Mouse (Mus musculus) intestine, embryonic 15.5 days (tissue): ENCODE measurements around the gene Atf6b. TPM values are rescaled to one million over a fixed set of nuclear protein-coding genes. Genes with fewer than 3 reads are reported as not detected.

ENCODE experiments used
- ATAC-seq: fragments of 200-750 bp; cut with Nextera tagmentation; 2 replicates; pipeline ENCODE4 v1.8.0; 2017; ENCODE audit warnings: moderate TSS enrichment, moderate library complexity
- H3K27ac ChIP-seq: fragments of 300-500 bp; sonication (generic); 2 replicates; pipeline ENCODE4 v1.5.1; 2015; ENCODE audit warnings: mild to moderate bottlenecking, inconsistent platforms
- H3K27me3 ChIP-seq: fragments of 300-500 bp; sonication (generic); replicated peaks from 2 replicates; pipeline ENCODE4 v1.6.1; 2015; ENCODE audit warnings: inconsistent platforms
- H3K36me3 ChIP-seq: fragments of 300-500 bp; sonication (generic); 2 replicates; pipeline ENCODE4 v1.6.1; 2015; ENCODE audit warnings: inconsistent platforms
- H3K4me1 ChIP-seq: fragments of 300-500 bp; sonication (generic); replicated peaks from 2 replicates; pipeline ENCODE4 v1.6.1; 2015; ENCODE audit warnings: inconsistent platforms
- H3K4me2 ChIP-seq: fragments of 300-500 bp; sonication (generic); replicated peaks from 2 replicates; pipeline ENCODE4 v1.6.1; 2015; ENCODE audit warnings: mild to moderate bottlenecking, inconsistent platforms
- H3K4me3 ChIP-seq: fragments of 300-500 bp; sonication (generic); replicated peaks from 2 replicates; pipeline ENCODE4 v1.5.1; 2015; ENCODE audit warnings: inconsistent platforms
- H3K9ac ChIP-seq: fragments of 300-500 bp; sonication (generic); 2 replicates; pipeline ENCODE4 v1.6.1; 2015; ENCODE audit warnings: inconsistent platforms
- H3K9me3 ChIP-seq: fragments of 300-500 bp; sonication (generic); 2 replicates; pipeline ENCODE4 v1.6.1; 2016; ENCODE audit warnings: inconsistent platforms
- WGBS: fragments of 180-500 bp; shearing (Covaris S2); methylation state at CpG from one replicate; pipeline ENCODE4 v1.1.7; 2015; 5-methylcytosine and 5-hydroxymethylcytosine counted together
- polyA plus RNA-seq: library from polyadenylated mRNA; unstranded; fragments of >200 nt; fragmentation: Nextera tagmentation; extraction: Ambion mirVana; gene quantifications from 2 replicates; pipeline ENCODE4 v1.2.1, GENCODE M21; 2015

Atf6b gene
- polyA plus RNA-seq, 1 experiment from 2014 or later: 68.2 TPM

- Histone ChIP-seq H3K9ac (no peak overlapping the region), H3K27ac (no peak overlapping the region), H3K36me3 (peaks cover 6% of the 10 kb centered on the region), H3K9me3 (no peaks in the 10 kb centered on the region), H3K4me1 (peaks cover 26% of the 10 kb centered on the region), H3K27me3 (no peaks in the 10 kb centered on the region), H3K4me2 (no peak overlapping the region), H3K4me3 (no peak overlapping the region)
- ATAC-seq: no peak
- 64% methylated on average over 9 of the region's 9 CpGs for WGBS
Measured at GRCm38 (mm10) chr17:34653746-34654285, 6.9 kb downstream of the Atf6b start.

- Histone ChIP-seq H3K36me3 (peaks cover 6% of the 10 kb centered on the region), H3K4me2 (no peak overlapping the region), H3K9me3 (no peaks in the 10 kb centered on the region), H3K27me3 (peaks cover 3% of the 10 kb centered on the region; the same call in 1 of the 2 replicates), H3K27ac (peak overlapping the region; percentile 44; the same call in 1 of the 2 replicates), H3K4me1 (peaks cover 28% of the 10 kb centered on the region), H3K4me3 (no peak overlapping the region), H3K9ac (no peak overlapping the region)
- no peak for ATAC-seq
- WGBS: 92% methylated on average over 13 of the region's 13 CpGs
Measured at GRCm38 (mm10) chr17:34654392-34654791, 7.4 kb downstream of the Atf6b start.

GRCm38 (mm10) chr17:34655160-34655559 is 8.2 kb downstream of the Atf6b start:
- Histone ChIP-seq H3K36me3 (peaks cover 4% of the 10 kb centered on the region; the same call in 1 of the 2 replicates), H3K4me2 (no peak overlapping the region), H3K27ac (peak overlapping the region; percentile 79), H3K9ac (no peak overlapping the region), H3K4me1 (peaks cover 32% of the 10 kb centered on the region), H3K4me3 (no peak overlapping the region), H3K9me3 (no peaks in the 10 kb centered on the region), H3K27me3 (peaks cover 5% of the 10 kb centered on the region; the same call in 1 of the 2 replicates)
- ATAC-seq: peak; percentile 30
- WGBS: 46% methylated on average over 7 of the region's 7 CpGs

GRCm38 (mm10) chr17:34655581-34655991 is 8.6 kb downstream of the Atf6b start:
- Histone ChIP-seq H3K36me3 (peaks cover 4% of the 10 kb centered on the region; the same call in 1 of the 2 replicates), H3K27me3 (peaks cover 9% of the 10 kb centered on the region; the same call in 1 of the 2 replicates), H3K27ac (peak overlapping the region; percentile 79), H3K9me3 (no peaks in the 10 kb centered on the region), H3K9ac (no peak overlapping the region), H3K4me1 (peaks cover 36% of the 10 kb centered on the region), H3K4me3 (no peak overlapping the region), H3K4me2 (no peak overlapping the region)
- WGBS: 37% methylated on average over 4 of the region's 4 CpGs
- peak; percentile 71 for ATAC-seq

GRCm38 (mm10) chr17:34656666-34657065 is 9.7 kb downstream of the Atf6b start:
- H3K36me3 ChIP-seq: peaks cover 1% of the 10 kb centered on the region; the same call in 1 of the 2 replicates
- peak overlapping the region; percentile 79; the same call in 1 of the 2 replicates for H3K27ac ChIP-seq
- no peaks in the 10 kb centered on the region for H3K9me3 ChIP-seq
- 40% methylated on average over 8 of the region's 8 CpGs for WGBS
- no peak overlapping the region for H3K9ac ChIP-seq
- H3K4me2 ChIP-seq: no peak overlapping the region
- ATAC-seq: no peak
- no peak overlapping the region for H3K4me3 ChIP-seq
- peaks cover 47% of the 10 kb centered on the region for H3K4me1 ChIP-seq
- H3K27me3 ChIP-seq: peaks cover 13% of the 10 kb centered on the region; the same call in 1 of the 2 replicates

GRCm38 (mm10) chr17:34657271-34657670 is 10.3 kb downstream of the Atf6b start:
- H3K9me3 ChIP-seq: no peaks in the 10 kb centered on the region
- no peak for ATAC-seq
- peaks cover 47% of the 10 kb centered on the region for H3K4me1 ChIP-seq
- H3K36me3 ChIP-seq: no peaks in the 10 kb centered on the region
- H3K4me3 ChIP-seq: no peak overlapping the region
- H3K27ac ChIP-seq: no peak overlapping the region
- H3K27me3 ChIP-seq: peaks cover 13% of the 10 kb centered on the region; the same call in 1 of the 2 replicates
- no peak overlapping the region for H3K4me2 ChIP-seq
- WGBS: 44% methylated on average over 2 of the region's 2 CpGs
- no peak overlapping the region for H3K9ac ChIP-seq

- Histone ChIP-seq H3K4me1 (peaks cover 47% of the 10 kb centered on the region), H3K4me2 (no peak overlapping the region), H3K27me3 (peaks cover 13% of the 10 kb centered on the region; the same call in 1 of the 2 replicates), H3K9ac (no peak overlapping the region), H3K9me3 (no peaks in the 10 kb centered on the region), H3K36me3 (no peaks in the 10 kb centered on the region), H3K4me3 (no peak overlapping the region), H3K27ac (no peak overlapping the region)
- 82% methylated on average over 2 of the region's 2 CpGs for WGBS
- ATAC-seq: no peak
Measured at GRCm38 (mm10) chr17:34658145-34658544, 11.2 kb downstream of the Atf6b start.

GRCm38 (mm10) chr17:34658591-34658990 is 11.6 kb downstream of the Atf6b start:
- Histone ChIP-seq H3K4me3 (no peak overlapping the region), H3K27me3 (peaks cover 13% of the 10 kb centered on the region; the same call in 1 of the 2 replicates), H3K36me3 (no peaks in the 10 kb centered on the region), H3K4me2 (no peak overlapping the region), H3K4me1 (peaks cover 47% of the 10 kb centered on the region), H3K9me3 (no peaks in the 10 kb centered on the region), H3K27ac (no peak overlapping the region), H3K9ac (no peak overlapping the region)
- WGBS: 80% methylated on average over 3 of the region's 3 CpGs
- no peak for ATAC-seq

GRCm38 (mm10) chr17:34659181-34659896 is 12.4 kb downstream of the Atf6b start:
- 54% methylated on average over 12 of the region's 12 CpGs for WGBS
- Histone ChIP-seq H3K27me3 (peaks cover 13% of the 10 kb centered on the region; the same call in 1 of the 2 replicates), H3K36me3 (no peaks in the 10 kb centered on the region), H3K4me2 (0 out of 2 replicates have a peak overlapping the region, but pooled peaks have one; percentile 1), H3K27ac (no peak overlapping the region), H3K9ac (no peak overlapping the region), H3K9me3 (no peaks in the 10 kb centered on the region), H3K4me1 (peaks cover 47% of the 10 kb centered on the region), H3K4me3 (no peak overlapping the region)
- ATAC-seq: no peak

- Histone ChIP-seq H3K27me3 (peaks cover 13% of the 10 kb centered on the region; the same call in 1 of the 2 replicates), H3K4me2 (0 out of 2 replicates have a peak overlapping the region, but pooled peaks have one; percentile 1), H3K4me3 (no peak overlapping the region), H3K9me3 (no peaks in the 10 kb centered on the region), H3K4me1 (peaks cover 43% of the 10 kb centered on the region), H3K36me3 (no peaks in the 10 kb centered on the region), H3K9ac (no peak overlapping the region), H3K27ac (no peak overlapping the region)
- 63% methylated on average over 3 of the region's 3 CpGs for WGBS
- ATAC-seq: no peak
Measured at GRCm38 (mm10) chr17:34659897-34660214, 12.9 kb downstream of the Atf6b start.

GRCm38 (mm10) chr17:34660259-34660820 is 13.4 kb downstream of the Atf6b start:
- Histone ChIP-seq H3K27ac (peak overlapping the region; percentile 36; the same call in 1 of the 2 replicates), H3K4me3 (0 out of 2 replicates have a peak overlapping the region, but pooled peaks have one; percentile 11), H3K4me1 (peaks cover 39% of the 10 kb centered on the region), H3K9me3 (no peaks in the 10 kb centered on the region), H3K27me3 (peaks cover 13% of the 10 kb centered on the region; the same call in 1 of the 2 replicates), H3K36me3 (no peaks in the 10 kb centered on the region), H3K4me2 (peak overlapping the region; percentile 58), H3K9ac (no peak overlapping the region)
- WGBS: 36% methylated on average over 11 of the region's 11 CpGs
- ATAC-seq: peak; percentile 12; the same call in 1 of the 2 replicates

GRCm38 (mm10) chr17:34661121-34661591 is 14.2 kb downstream of the Atf6b start:
- 3% methylated on average over 19 of the region's 19 CpGs for WGBS
- Histone ChIP-seq H3K27ac (0 out of 2 replicates have a peak overlapping the region, but pooled peaks have one; percentile 36), H3K9ac (peak overlapping the region; percentile 13; the same call in 1 of the 2 replicates), H3K27me3 (peaks cover 13% of the 10 kb centered on the region; the same call in 1 of the 2 replicates), H3K4me1 (peaks cover 31% of the 10 kb centered on the region), H3K4me2 (peak overlapping the region; percentile 58), H3K4me3 (peak overlapping the region; percentile 18; the same call in 1 of the 2 replicates), H3K9me3 (no peaks in the 10 kb centered on the region), H3K36me3 (no peaks in the 10 kb centered on the region)
- peak; percentile 61 for ATAC-seq
